8 mouse cellular contexts compared by ENCODE assay signal in the genomic region with DNA sequence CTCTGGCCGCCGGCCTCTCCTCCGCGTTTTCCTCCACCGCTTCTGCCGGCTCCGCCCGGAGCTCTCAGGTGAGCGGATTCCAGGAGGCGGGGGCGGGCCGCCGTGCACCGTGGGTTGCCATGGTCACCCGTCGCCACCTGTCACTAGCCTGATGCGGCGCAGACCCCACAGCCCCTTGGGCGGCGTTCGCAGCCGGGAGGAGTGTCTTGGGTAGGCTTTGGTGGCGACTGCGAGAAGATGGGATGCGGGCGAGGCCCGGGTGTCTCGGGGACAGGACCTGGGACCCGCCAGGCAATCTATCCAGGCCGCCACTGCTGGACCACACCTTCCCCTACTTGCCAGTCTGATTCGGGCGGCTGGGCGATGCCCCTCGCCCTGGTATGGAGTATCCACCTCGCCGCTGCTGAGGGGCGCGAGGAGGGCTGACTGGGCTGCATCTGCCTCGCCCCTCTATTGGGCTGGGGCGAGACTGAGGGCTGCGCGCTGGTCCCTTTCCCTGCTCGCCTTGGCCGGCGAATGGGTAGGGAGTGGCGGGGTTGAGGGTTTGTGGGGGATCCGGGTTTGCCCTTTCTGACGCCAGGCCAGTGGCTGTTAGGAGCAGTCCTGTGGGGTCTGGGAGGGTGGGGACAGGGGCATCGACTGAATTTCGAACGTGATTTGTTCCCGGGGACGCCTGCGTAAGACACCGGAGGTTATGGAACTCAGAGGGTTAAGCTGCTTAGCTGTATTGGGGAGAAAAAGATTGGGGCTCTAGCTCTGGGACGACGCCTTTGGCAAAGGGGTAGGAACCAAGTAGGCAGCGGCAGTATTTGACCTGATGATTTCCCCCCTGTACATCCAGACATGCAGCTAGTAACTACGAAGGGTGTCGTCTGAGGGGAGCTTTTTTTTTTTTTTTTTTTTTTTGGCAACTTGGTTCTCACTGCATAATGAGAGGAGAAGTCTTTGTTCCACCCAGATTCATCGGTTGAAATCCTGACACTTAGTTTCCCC. TPM values are rescaled to one million over a fixed set of nuclear protein-coding genes. Genes with fewer than 3 reads are reported as not detected.
DNase-seq lines count a peak whose midpoint lies in the region; ATAC-seq and TF ChIP-seq lines count a peak whose summit lies in the region.

No protein-coding gene starts in this region.

- H3K4me3 ChIP-seq in kidney, embryonic 15.5 days (replicated peaks) = peak overlapping the region; percentile 79
- peak overlapping the region; percentile 82 for H3K4me3 ChIP-seq in embryonic fibroblast, embryonic 13.5 days (ENCODE audit: insufficient read depth, low read length)
- peak overlapping the region; percentile 91 for H3K4me3 ChIP-seq in limb, embryonic 12.5 days (replicated peaks)
- H3K4me3 ChIP-seq in neural tube, embryonic 13.5 days = peak overlapping the region; percentile 98

- no peak for TF ChIP-seq POLR2A in embryonic fibroblast, embryonic 13.5 days (IDR thresholded peaks at IDR 0.05; ENCODE audit: low read depth, low read length)

- peak overlapping the region; percentile 85 for H3K27ac ChIP-seq in kidney, embryonic 15.5 days
- no peak overlapping the region for H3K27ac ChIP-seq in embryonic fibroblast, embryonic 13.5 days (ENCODE audit: insufficient read depth, low read length)
- H3K27ac ChIP-seq in limb, embryonic 12.5 days = peak overlapping the region; percentile 69
- peak overlapping the region; percentile 96 for H3K27ac ChIP-seq in neural tube, embryonic 13.5 days (replicated peaks)

- no peaks in the 10 kb centered on the region for H3K36me3 ChIP-seq in kidney, embryonic 15.5 days
- no peaks in the 10 kb centered on the region for H3K36me3 ChIP-seq in limb, embryonic 12.5 days
- H3K36me3 ChIP-seq in neural tube, embryonic 13.5 days = no peaks in the 10 kb centered on the region

- H3K9ac ChIP-seq in kidney, embryonic 15.5 days = peak overlapping the region; percentile 68
- H3K9ac ChIP-seq in limb, embryonic 12.5 days (replicated peaks) = peak overlapping the region; percentile 77
- H3K9ac ChIP-seq in neural tube, embryonic 13.5 days = peak overlapping the region; percentile 95

- peak overlapping the region; percentile 98 for H3K4me2 ChIP-seq in kidney, embryonic 15.5 days
- peak overlapping the region; percentile 98 for H3K4me2 ChIP-seq in limb, embryonic 12.5 days
- H3K4me2 ChIP-seq in neural tube, embryonic 13.5 days = peak overlapping the region; percentile 77

- WGBS in kidney, embryonic 15.5 days = under 1% methylated on average over 61 of the region's 61 CpGs
- WGBS in limb, embryonic 12.5 days = under 1% methylated on average over 60 of the region's 61 CpGs
- under 1% methylated on average over 56 of the region's 61 CpGs for WGBS in neural tube, embryonic 13.5 days

- peaks cover 9% of the 10 kb centered on the region; the same call in 1 of the 2 replicates for H3K4me1 ChIP-seq in kidney, embryonic 15.5 days
- no peaks in the 10 kb centered on the region for H3K4me1 ChIP-seq in embryonic fibroblast, embryonic 13.5 days (ENCODE audit: control insufficient read depth, insufficient read depth, low read length)
- H3K4me1 ChIP-seq in limb, embryonic 12.5 days (replicated peaks) = 0 out of 2 replicates have a peak, but pooled peaks cover 11% of the 10 kb centered on the region
- H3K4me1 ChIP-seq in neural tube, embryonic 13.5 days (replicated peaks) = peaks cover 19% of the 10 kb centered on the region

- DNase-seq in kidney, postnatal 10 days = no peak
- peak; percentile 41 for DNase-seq in MN1 (ENCODE audit: low spot score)
- no peak for DNase-seq in cerebellum, postnatal 14 days
- DNase-seq in cerebellum, adult 8-10 months = no peak

- no peaks in the 10 kb centered on the region for H3K27me3 ChIP-seq in kidney, embryonic 15.5 days
- no peaks in the 10 kb centered on the region for H3K27me3 ChIP-seq in limb, embryonic 12.5 days
- H3K27me3 ChIP-seq in neural tube, embryonic 13.5 days = no peaks in the 10 kb centered on the region

- no peak for TF ChIP-seq CTCF in embryonic fibroblast, embryonic 13.5 days (IDR thresholded peaks at IDR 0.05; ENCODE audit: borderline replicate concordance, insufficient read depth, low read length)

- H3K9me3 ChIP-seq in kidney, embryonic 15.5 days (replicated peaks) = no peaks in the 10 kb centered on the region
- no peaks in the 10 kb centered on the region for H3K9me3 ChIP-seq in limb, embryonic 12.5 days
- H3K9me3 ChIP-seq in neural tube, embryonic 13.5 days = no peaks in the 10 kb centered on the region

- ATAC-seq in kidney, embryonic 15.5 days (replicated peaks; ENCODE audit: low FRiP score) = peak; percentile 85
- peak; percentile 87 for ATAC-seq in limb, embryonic 12.5 days (ENCODE audit: insufficient number of reproducible peaks, insufficient read depth, low FRiP score, low TSS enrichment, low read depth)
- peak; percentile 84 for ATAC-seq in neural tube, embryonic 13.5 days (ENCODE audit: low read depth)

RNA-seq across cellular contexts. Expression of a gene that starts 0.7 kb away (rescaled TPM):
- polyA plus RNA-seq in kidney, embryonic 15.5 days (2015; fragmentation: Nextera tagmentation; extraction: Ambion mirVana) = 8.4 and 10.9 TPM in 2 replicates
- polyA plus RNA-seq in embryonic fibroblast, embryonic 13.5 days (2011; ENCODE audit: insufficient read length, low read depth, missing spikeins) = 17.9 and 18.2 TPM in 2 replicates
- 10.9 TPM in 2 replicates for polyA plus RNA-seq in limb, embryonic 12.5 days (2016; fragmentation: Nextera tagmentation; extraction: Ambion mirVana)
- 78.2 and 85.0 TPM in 2 replicates for polyA plus RNA-seq in neural tube, embryonic 13.5 days (2015; fragmentation: Nextera tagmentation; extraction: Ambion mirVana)

RNA-seq across cellular contexts. Expression of a gene that starts 20.3 kb away (rescaled TPM):
- 34.2 and 42.9 TPM in 2 replicates for polyA plus RNA-seq in kidney, embryonic 15.5 days (2015; fragmentation: Nextera tagmentation; extraction: Ambion mirVana)
- 33.9 and 37.0 TPM in 2 replicates for polyA plus RNA-seq in embryonic fibroblast, embryonic 13.5 days (2011; ENCODE audit: insufficient read length, low read depth, missing spikeins)
- 44.3 and 49.9 TPM in 2 replicates for polyA plus RNA-seq in limb, embryonic 12.5 days (2016; fragmentation: Nextera tagmentation; extraction: Ambion mirVana)
- polyA plus RNA-seq in neural tube, embryonic 13.5 days (2015; fragmentation: Nextera tagmentation; extraction: Ambion mirVana) = 71.4 and 76.0 TPM in 2 replicates

RNA-seq across cellular contexts. Expression of a gene that starts 29.6 kb away (rescaled TPM):
- polyA plus RNA-seq in kidney, embryonic 15.5 days (2015; fragmentation: Nextera tagmentation; extraction: Ambion mirVana) = 34.0 and 35.6 TPM in 2 replicates
- polyA plus RNA-seq in embryonic fibroblast, embryonic 13.5 days (2011; ENCODE audit: insufficient read length, low read depth, missing spikeins) = 63.4 and 72.1 TPM in 2 replicates
- 37.4 and 39.2 TPM in 2 replicates for polyA plus RNA-seq in limb, embryonic 12.5 days (2016; fragmentation: Nextera tagmentation; extraction: Ambion mirVana)
- polyA plus RNA-seq in neural tube, embryonic 13.5 days (2015; fragmentation: Nextera tagmentation; extraction: Ambion mirVana) = 57.2 and 58.4 TPM in 2 replicates

RNA-seq across cellular contexts. Expression of a gene that starts 55.5 kb away (rescaled TPM):
- polyA plus RNA-seq in kidney, embryonic 15.5 days (2015; fragmentation: Nextera tagmentation; extraction: Ambion mirVana) = 1.00 and 1.1 TPM in 2 replicates
- not detected in 2 replicates for polyA plus RNA-seq in embryonic fibroblast, embryonic 13.5 days (2011; ENCODE audit: insufficient read length, low read depth, missing spikeins)
- polyA plus RNA-seq in limb, embryonic 12.5 days (2016; fragmentation: Nextera tagmentation; extraction: Ambion mirVana) = 0.21 and 0.29 TPM in 2 replicates
- 6.9 and 10.6 TPM in 2 replicates for polyA plus RNA-seq in neural tube, embryonic 13.5 days (2015; fragmentation: Nextera tagmentation; extraction: Ambion mirVana)

RNA-seq across cellular contexts. Expression of a gene that starts 57.9 kb away (rescaled TPM):
- polyA plus RNA-seq in kidney, embryonic 15.5 days (2015; fragmentation: Nextera tagmentation; extraction: Ambion mirVana) = 0.50 TPM in 1 of 2 replicates, not detected in the other
- not detected in 2 replicates for polyA plus RNA-seq in embryonic fibroblast, embryonic 13.5 days (2011; ENCODE audit: insufficient read length, low read depth, missing spikeins)
- not detected in 2 replicates for polyA plus RNA-seq in limb, embryonic 12.5 days (2016; fragmentation: Nextera tagmentation; extraction: Ambion mirVana)
- 0.42 TPM in 1 of 2 replicates, not detected in the other for polyA plus RNA-seq in neural tube, embryonic 13.5 days (2015; fragmentation: Nextera tagmentation; extraction: Ambion mirVana)
